Mouse (Mus musculus): ENCODE results near the gene Podn.

Podn gene

GRCm38 (mm10) chr4:107966416-107967109 is 129.7 kb downstream of the Podn start:
- no peak for DNase-seq (ENCODE audit: low spot score)

Measured in layer of hippocampus, adult 9-10 months (tissue).